Mouse (Mus musculus): Measurements from ENCODE around the gene Omg. TPM values are rescaled to one million over a fixed set of nuclear protein-coding genes. Genes with fewer than 3 reads are reported as not detected.
A peak's percentile ranks its signal among the peaks of the same experiment; 100 is the strongest.

The Omg gene
- polyA plus RNA-seq (2015; fragmentation: Nextera tagmentation; extraction: Ambion mirVana): 12.5 and 17.1 TPM in 2 replicates

GRCm38 (mm10) chr11:79503845-79504244 is at the start of gene Omg:
Gene Omg, minus strand, starts transcription at chr11:79504084.
- peak within 1 kb of the TSS; percentile 20; the same call in 1 of the 2 replicates for H3K4me3 ChIP-seq (ENCODE audit: low read length)
- peak within 1 kb of the TSS; percentile 29 for H3K4me2 ChIP-seq (ENCODE audit: low read length)
- H3K4me1 ChIP-seq (ENCODE audit: control insufficient read depth, insufficient read depth, low read depth, low read length): no peaks in the 10 kb centered on the region
- WGBS: 25% methylated on average over 8 of the region's 8 CpGs
- no peaks in the 10 kb centered on the region for H3K27me3 ChIP-seq (replicated peaks; ENCODE audit: control insufficient read depth, insufficient read depth, low read length)
- no peaks in the 10 kb centered on the region for H3K9me3 ChIP-seq (ENCODE audit: control insufficient read depth, low read length)
- H3K9ac ChIP-seq (ENCODE audit: low read depth, low read length): no peak within 1 kb of the TSS
- H3K36me3 ChIP-seq (ENCODE audit: control insufficient read depth, insufficient read depth, low read length): no peaks in the 10 kb centered on the region
- peak; percentile 70 for ATAC-seq
- H3K27ac ChIP-seq (ENCODE audit: low read depth, low read length): 0 out of 2 replicates have a peak within 1 kb of the TSS, but pooled peaks have one; percentile 54

DNA sequence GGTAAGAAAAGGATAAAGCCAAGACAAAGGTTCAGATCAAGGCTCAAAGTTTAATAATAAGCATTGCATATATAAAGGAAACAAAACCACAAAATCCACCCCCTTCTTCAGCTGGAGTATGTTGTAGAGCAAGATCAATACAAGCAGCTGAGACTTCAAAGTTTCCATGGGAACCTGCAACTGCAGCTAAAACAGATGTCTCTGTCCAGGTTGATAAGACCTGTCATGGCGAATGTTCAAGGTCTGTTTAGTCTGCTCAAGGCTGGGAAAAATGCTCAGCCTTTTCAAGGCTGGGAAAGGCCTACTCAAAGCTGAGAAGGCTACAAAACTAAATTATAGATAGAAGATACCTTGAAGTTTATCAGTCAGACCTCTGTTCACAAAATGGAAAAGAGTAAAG is 48.7 kb upstream of the Omg start:
- WGBS: 83% methylated on average over 1 of the region's 1 CpGs
- peaks cover 46% of the 10 kb centered on the region for H3K36me3 ChIP-seq (ENCODE audit: control insufficient read depth, insufficient read depth, low read length)

DNA sequence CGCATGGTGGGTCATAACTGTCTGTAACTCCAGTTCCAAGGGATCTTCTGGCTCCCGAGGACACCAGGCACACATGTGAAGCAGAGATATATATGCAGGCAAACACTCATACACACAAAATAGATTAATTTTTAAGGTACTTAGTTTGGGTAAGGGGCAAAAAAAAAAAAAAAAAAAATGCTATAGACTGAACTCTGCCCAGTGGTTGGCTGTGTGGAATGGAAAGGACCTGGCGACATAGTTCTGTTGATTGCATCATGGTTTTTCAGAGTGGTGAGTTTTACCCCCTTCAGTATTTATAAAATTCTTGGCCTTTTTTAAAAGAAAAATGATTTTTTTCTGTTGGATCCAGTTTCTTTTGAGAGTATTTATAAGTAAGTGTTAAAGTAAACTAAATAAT is 32.4 kb upstream of the Omg start:
- Histone ChIP-seq H3K27me3 (replicated peaks; ENCODE audit: control insufficient read depth, insufficient read depth, low read length) (no peaks in the 10 kb centered on the region), H3K4me3 (ENCODE audit: low read length) (no peak overlapping the region), H3K4me1 (ENCODE audit: control insufficient read depth, insufficient read depth, low read depth, low read length) (no peaks in the 10 kb centered on the region), H3K36me3 (ENCODE audit: control insufficient read depth, insufficient read depth, low read length) (peaks cover 15% of the 10 kb centered on the region), H3K4me2 (ENCODE audit: low read length) (no peak overlapping the region), H3K9ac (ENCODE audit: low read depth, low read length) (no peak overlapping the region), H3K9me3 (ENCODE audit: control insufficient read depth, low read length) (no peaks in the 10 kb centered on the region), H3K27ac (ENCODE audit: low read depth, low read length) (no peak overlapping the region)
- 93% methylated on average over 3 of the region's 3 CpGs for WGBS
- no peak for ATAC-seq

More for the DNA sequence above, 48.7 kb upstream of the Omg start:
- no peak overlapping the region for H3K27ac ChIP-seq (ENCODE audit: low read depth, low read length)
- no peaks in the 10 kb centered on the region for H3K27me3 ChIP-seq (replicated peaks; ENCODE audit: control insufficient read depth, insufficient read depth, low read length)
- H3K4me3 ChIP-seq (ENCODE audit: low read length): no peak overlapping the region
- H3K4me2 ChIP-seq (ENCODE audit: low read length): no peak overlapping the region
- H3K9ac ChIP-seq (ENCODE audit: low read depth, low read length): no peak overlapping the region
- no peak for ATAC-seq
- no peaks in the 10 kb centered on the region for H3K4me1 ChIP-seq (ENCODE audit: control insufficient read depth, insufficient read depth, low read depth, low read length)
- no peaks in the 10 kb centered on the region for H3K9me3 ChIP-seq (ENCODE audit: control insufficient read depth, low read length)

- no peak overlapping the region for H3K9ac ChIP-seq (ENCODE audit: low read depth, low read length)
- H3K36me3 ChIP-seq (ENCODE audit: control insufficient read depth, insufficient read depth, low read length): peaks cover 13% of the 10 kb centered on the region
- H3K27ac ChIP-seq (ENCODE audit: low read depth, low read length): no peak overlapping the region
- ATAC-seq: no peak
- no peaks in the 10 kb centered on the region for H3K27me3 ChIP-seq (replicated peaks; ENCODE audit: control insufficient read depth, insufficient read depth, low read length)
- 89% methylated on average over 4 of the region's 4 CpGs for WGBS
- H3K4me2 ChIP-seq (ENCODE audit: low read length): no peak overlapping the region
- no peak overlapping the region for H3K4me3 ChIP-seq (ENCODE audit: low read length)
- no peaks in the 10 kb centered on the region for H3K9me3 ChIP-seq (ENCODE audit: control insufficient read depth, low read length)
- H3K4me1 ChIP-seq (ENCODE audit: control insufficient read depth, insufficient read depth, low read depth, low read length): no peaks in the 10 kb centered on the region
Measured at GRCm38 (mm10) chr11:79535554-79535953, 31.7 kb upstream of the Omg start.

DNA sequence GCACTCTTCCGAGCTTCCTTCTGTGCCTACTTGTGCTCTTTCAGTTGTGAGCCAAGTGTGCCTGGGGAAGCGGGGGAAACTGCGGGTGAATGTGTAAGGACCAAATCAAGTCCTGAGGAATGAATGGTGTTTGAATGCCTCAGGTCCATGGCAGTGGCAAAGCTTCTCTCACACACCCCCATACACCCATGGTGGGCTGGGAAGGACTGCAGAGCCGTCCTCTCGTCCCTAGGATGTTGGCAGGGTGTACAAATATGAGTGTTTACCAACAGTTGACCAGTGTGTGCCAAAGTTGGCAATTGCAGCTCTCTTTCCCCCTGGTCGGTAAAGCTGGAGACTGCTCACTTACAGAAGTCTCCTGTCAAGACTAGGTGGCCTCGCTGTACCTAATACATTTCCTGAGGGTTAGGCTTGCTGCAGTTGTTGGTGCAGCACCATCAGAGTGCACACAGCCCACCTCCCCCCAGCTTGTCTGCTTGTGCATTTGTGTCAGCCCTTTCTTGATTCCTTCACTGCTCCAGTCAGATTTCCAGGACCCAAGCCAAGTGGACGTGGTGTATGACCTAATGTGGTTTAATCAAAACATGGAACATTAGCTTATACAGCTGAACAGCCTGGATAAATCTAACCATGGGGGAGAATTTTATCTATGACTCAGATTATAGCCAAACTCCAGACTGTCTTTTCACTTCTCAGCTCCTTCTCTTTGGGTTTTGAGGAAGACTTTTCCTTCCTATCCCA is 30.2 kb upstream of the Omg start:
- 74% methylated on average over 8 of the region's 8 CpGs for WGBS
- H3K27me3 ChIP-seq (replicated peaks; ENCODE audit: control insufficient read depth, insufficient read depth, low read length): no peaks in the 10 kb centered on the region
- H3K36me3 ChIP-seq (ENCODE audit: control insufficient read depth, insufficient read depth, low read length): 0 out of 2 replicates have a peak, but pooled peaks cover 9% of the 10 kb centered on the region
- no peaks in the 10 kb centered on the region for H3K9me3 ChIP-seq (ENCODE audit: control insufficient read depth, low read length)
- H3K4me3 ChIP-seq (ENCODE audit: low read length): no peak overlapping the region
- no peak overlapping the region for H3K9ac ChIP-seq (ENCODE audit: low read depth, low read length)
- no peak overlapping the region for H3K27ac ChIP-seq (ENCODE audit: low read depth, low read length)
- H3K4me1 ChIP-seq (ENCODE audit: control insufficient read depth, insufficient read depth, low read depth, low read length): no peaks in the 10 kb centered on the region
- H3K4me2 ChIP-seq (ENCODE audit: low read length): no peak overlapping the region
- no peak for ATAC-seq

DNA sequence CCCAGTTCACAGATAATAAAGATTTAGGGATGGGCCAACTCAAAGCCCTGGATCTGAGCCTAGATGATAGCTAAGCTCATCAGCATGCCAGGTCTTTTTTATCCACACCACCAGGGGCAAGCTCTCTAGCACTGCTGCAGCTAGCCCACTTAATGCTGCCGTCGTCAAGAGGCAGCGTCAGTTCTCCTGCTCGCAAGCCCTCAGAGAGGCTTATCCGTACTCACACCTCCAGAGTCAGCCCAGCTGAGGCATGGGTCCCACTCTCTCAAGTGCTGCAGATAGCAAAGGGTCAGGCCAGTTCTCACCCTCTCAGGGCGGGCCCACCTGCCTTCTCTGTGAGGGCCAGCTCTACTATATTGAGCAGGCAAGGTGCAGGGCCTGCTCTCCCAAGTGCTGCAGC is 29.4 kb upstream of the Omg start:
- no peak overlapping the region for H3K27ac ChIP-seq (ENCODE audit: low read depth, low read length)
- no peak overlapping the region for H3K9ac ChIP-seq (ENCODE audit: low read depth, low read length)
- no peaks in the 10 kb centered on the region for H3K27me3 ChIP-seq (replicated peaks; ENCODE audit: control insufficient read depth, insufficient read depth, low read length)
- H3K4me2 ChIP-seq (ENCODE audit: low read length): no peak overlapping the region
- WGBS: 85% methylated on average over 6 of the region's 6 CpGs
- H3K36me3 ChIP-seq (ENCODE audit: control insufficient read depth, insufficient read depth, low read length): 0 out of 2 replicates have a peak, but pooled peaks cover 9% of the 10 kb centered on the region
- H3K9me3 ChIP-seq (ENCODE audit: control insufficient read depth, low read length): no peaks in the 10 kb centered on the region
- H3K4me3 ChIP-seq (ENCODE audit: low read length): no peak overlapping the region
- no peaks in the 10 kb centered on the region for H3K4me1 ChIP-seq (ENCODE audit: control insufficient read depth, insufficient read depth, low read depth, low read length)
- no peak for ATAC-seq

DNA sequence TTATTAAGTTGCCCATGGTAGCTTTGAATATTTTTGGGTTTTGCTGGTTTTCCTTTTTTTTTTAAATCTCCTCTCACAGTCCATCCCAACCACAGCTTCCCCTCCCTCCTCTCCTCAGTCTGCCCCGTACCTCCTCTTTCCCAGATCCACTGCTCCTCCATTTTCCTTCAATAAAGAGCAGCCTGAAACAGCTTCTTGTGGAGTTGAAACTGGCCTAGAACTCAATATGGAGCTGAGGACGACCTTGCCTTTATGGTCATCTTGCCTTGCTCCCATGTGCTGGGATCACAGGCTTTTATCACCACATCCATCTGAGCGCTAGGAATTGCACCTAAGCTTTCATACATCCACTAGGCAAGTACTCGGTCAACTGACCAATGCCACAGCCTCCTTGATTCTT is 27.6 kb upstream of the Omg start:
- H3K27me3 ChIP-seq (replicated peaks; ENCODE audit: control insufficient read depth, insufficient read depth, low read length): no peaks in the 10 kb centered on the region
- ATAC-seq: no peak
- H3K27ac ChIP-seq (ENCODE audit: low read depth, low read length): no peak overlapping the region
- no peaks in the 10 kb centered on the region for H3K9me3 ChIP-seq (ENCODE audit: control insufficient read depth, low read length)
- H3K4me3 ChIP-seq (ENCODE audit: low read length): no peak overlapping the region
- H3K9ac ChIP-seq (ENCODE audit: low read depth, low read length): no peak overlapping the region
- no peak overlapping the region for H3K4me2 ChIP-seq (ENCODE audit: low read length)
- WGBS: 95% methylated on average over 4 of the region's 4 CpGs
- H3K36me3 ChIP-seq (ENCODE audit: control insufficient read depth, insufficient read depth, low read length): 0 out of 2 replicates have a peak, but pooled peaks cover 4% of the 10 kb centered on the region
- no peaks in the 10 kb centered on the region for H3K4me1 ChIP-seq (ENCODE audit: control insufficient read depth, insufficient read depth, low read depth, low read length)

DNA sequence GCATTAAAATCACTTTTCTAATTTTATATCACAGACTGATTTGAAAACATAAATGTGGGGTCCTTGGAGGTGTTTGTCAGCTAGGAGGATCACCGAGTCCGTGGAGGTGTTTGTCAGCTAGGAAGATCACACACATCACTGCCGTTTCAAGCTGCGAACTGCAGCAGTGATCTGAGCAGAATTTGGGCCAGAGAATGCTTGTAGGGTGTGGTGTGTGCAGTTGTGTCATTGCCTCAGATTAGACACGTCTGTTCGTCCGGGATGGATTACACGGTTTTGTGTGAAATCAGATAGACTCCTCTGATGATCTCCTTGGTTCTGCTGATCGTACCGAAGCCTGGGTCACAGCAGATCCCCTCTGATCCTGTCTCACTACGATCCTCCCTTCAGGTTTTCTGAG is 26.9 kb upstream of the Omg start:
- Histone ChIP-seq H3K4me1 (ENCODE audit: control insufficient read depth, insufficient read depth, low read depth, low read length) (no peaks in the 10 kb centered on the region), H3K27ac (ENCODE audit: low read depth, low read length) (no peak overlapping the region), H3K27me3 (replicated peaks; ENCODE audit: control insufficient read depth, insufficient read depth, low read length) (no peaks in the 10 kb centered on the region), H3K36me3 (ENCODE audit: control insufficient read depth, insufficient read depth, low read length) (0 out of 2 replicates have a peak, but pooled peaks cover 2% of the 10 kb centered on the region), H3K9ac (ENCODE audit: low read depth, low read length) (no peak overlapping the region), H3K9me3 (ENCODE audit: control insufficient read depth, low read length) (no peaks in the 10 kb centered on the region), H3K4me3 (ENCODE audit: low read length) (no peak overlapping the region), H3K4me2 (ENCODE audit: low read length) (no peak overlapping the region)
- ATAC-seq: no peak
- 91% methylated on average over 11 of the region's 11 CpGs for WGBS

GRCm38 (mm10) chr11:79530333-79530761 is 26.5 kb upstream of the Omg start, which contains the start of the genes Evi2 and Evi2a:
Gene Evi2, minus strand, starts transcription at chr11:79530589.
Gene Evi2a, minus strand, starts transcription at chr11:79530609.
- Histone ChIP-seq H3K9ac (ENCODE audit: low read depth, low read length) (no peak within 1 kb of the TSS), H3K4me2 (ENCODE audit: low read length) (no peak within 1 kb of the TSS), H3K36me3 (ENCODE audit: control insufficient read depth, insufficient read depth, low read length) (0 out of 2 replicates have a peak, but pooled peaks cover 2% of the 10 kb centered on the region), H3K27me3 (replicated peaks; ENCODE audit: control insufficient read depth, insufficient read depth, low read length) (no peaks in the 10 kb centered on the region), H3K4me3 (ENCODE audit: low read length) (no peak within 1 kb of the TSS), H3K9me3 (ENCODE audit: control insufficient read depth, low read length) (no peaks in the 10 kb centered on the region), H3K4me1 (ENCODE audit: control insufficient read depth, insufficient read depth, low read depth, low read length) (no peaks in the 10 kb centered on the region), H3K27ac (ENCODE audit: low read depth, low read length) (no peak within 1 kb of the TSS)
- WGBS: 83% methylated on average over 7 of the region's 7 CpGs
- no peak for ATAC-seq
